Mouse (Mus musculus) hindbrain, embryonic 15.5 days (tissue): ENCODE results near the gene Samd11. TPM values are rescaled to one million over a fixed set of nuclear protein-coding genes. Genes with fewer than 3 reads are reported as not detected.
A peak's percentile ranks its signal among the peaks of the same experiment; 100 is the strongest.

Experiments used
- ATAC-seq: fragments of 200-750 bp; cut with Nextera tagmentation; 2 replicates; pipeline ENCODE4 v1.8.0; 2017; ENCODE audit warnings: low read depth, moderate number of reproducible peaks, moderate TSS enrichment; ENCODE audit not compliant: low FRiP score
- H3K27ac ChIP-seq: fragments of 300-500 bp; sonication (generic); replicated peaks from 2 replicates; pipeline ENCODE4 v1.5.1; 2015; ENCODE audit warnings: mild to moderate bottlenecking, inconsistent platforms
- H3K27me3 ChIP-seq: fragments of 300-500 bp; sonication (generic); 2 replicates; pipeline ENCODE4 v1.6.1; 2015; ENCODE audit warnings: control low read depth, inconsistent platforms
- H3K36me3 ChIP-seq: fragments of 300-500 bp; sonication (generic); 2 replicates; pipeline ENCODE4 v1.6.1; 2015; ENCODE audit warnings: control low read depth, inconsistent platforms
- H3K4me1 ChIP-seq: fragments of 300-500 bp; sonication (generic); replicated peaks from 2 replicates; pipeline ENCODE4 v1.6.1; 2015; ENCODE audit warnings: control low read depth, inconsistent platforms
- H3K4me2 ChIP-seq: fragments of 300-500 bp; sonication (generic); 2 replicates; pipeline ENCODE4 v1.6.1; 2015; ENCODE audit warnings: moderate library complexity, mild to moderate bottlenecking, inconsistent platforms
- H3K4me3 ChIP-seq: fragments of 300-500 bp; sonication (generic); 2 replicates; pipeline ENCODE4 v1.5.1; 2015; ENCODE audit warnings: mild to moderate bottlenecking, inconsistent platforms
- H3K9ac ChIP-seq: fragments of 300-500 bp; sonication (generic); 2 replicates; pipeline ENCODE4 v1.6.1; 2015; ENCODE audit warnings: inconsistent platforms
- H3K9me3 ChIP-seq: fragments of 300-500 bp; sonication (generic); 2 replicates; pipeline ENCODE4 v1.6.1; 2016; ENCODE audit warnings: control low read depth, inconsistent platforms
- WGBS: fragments of 180-500 bp; shearing (Covaris S2); methylation state at CpG from one replicate; pipeline ENCODE4 v1.1.7; 2015; 5-methylcytosine and 5-hydroxymethylcytosine counted together
- polyA plus RNA-seq: library from polyadenylated mRNA; unstranded; fragments of >200 nt; fragmentation: Nextera tagmentation; extraction: Ambion mirVana; gene quantifications from 2 replicates; pipeline ENCODE4 v1.2.1, GENCODE M21; 2015

The Samd11 gene
- polyA plus RNA-seq, result 2.2 and 3.9 TPM in 2 replicates

DNA sequence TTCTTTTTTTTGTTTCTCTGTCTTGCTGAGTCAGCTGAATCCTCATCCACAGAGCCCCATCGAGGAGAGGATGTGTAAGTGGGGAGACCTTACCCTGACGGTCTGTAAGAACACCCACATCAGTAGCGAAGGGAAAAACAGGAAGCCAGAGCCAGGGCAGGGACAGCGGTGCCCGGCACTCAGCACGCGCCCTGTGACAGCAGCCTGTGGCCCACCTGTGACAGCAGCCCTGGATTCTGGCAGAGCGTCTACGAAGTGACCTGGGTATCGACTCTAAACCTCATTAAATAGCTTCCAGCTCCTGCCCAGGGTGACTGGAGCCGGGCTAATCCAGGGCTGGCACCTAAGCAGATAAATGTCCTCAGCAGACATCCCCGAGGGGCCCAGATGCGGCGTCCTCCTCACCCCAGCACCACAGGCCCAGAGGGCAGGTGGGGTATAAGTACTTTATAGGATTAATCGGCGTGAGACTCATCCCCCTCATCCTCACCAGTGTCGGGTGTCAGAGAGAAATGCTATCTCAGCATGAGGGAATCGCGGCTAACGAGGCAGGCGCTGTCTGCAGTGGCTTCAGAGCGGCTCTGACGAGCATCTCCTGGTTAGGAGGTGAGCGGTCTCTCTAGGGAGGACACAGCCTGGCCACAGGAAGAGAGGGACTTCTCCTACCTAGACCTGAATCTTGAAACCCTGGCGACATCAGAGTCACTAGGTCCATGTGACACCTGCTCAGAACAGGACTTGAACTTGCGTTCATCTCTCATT, at the start of gene Samd11:
Gene Samd11 (minus strand): TSS at position 580 of the 762 bp plus-strand sequence.
- H3K4me3 ChIP-seq, result peak within 1 kb of the TSS; percentile 24
- H3K4me2 ChIP-seq, result peak within 1 kb of the TSS; percentile 51
- no peaks in the 10 kb centered on the region for H3K36me3 ChIP-seq
- H3K4me1 ChIP-seq, result peaks cover 15% of the 10 kb centered on the region
- H3K9ac ChIP-seq, result no peak within 1 kb of the TSS
- ATAC-seq, result peak; percentile 55
- H3K27me3 ChIP-seq, result peaks cover 16% of the 10 kb centered on the region
- H3K9me3 ChIP-seq, result no peaks in the 10 kb centered on the region
- no peak within 1 kb of the TSS for H3K27ac ChIP-seq
- WGBS, result 4% methylated on average over 26 of the region's 26 CpGs

DNA sequence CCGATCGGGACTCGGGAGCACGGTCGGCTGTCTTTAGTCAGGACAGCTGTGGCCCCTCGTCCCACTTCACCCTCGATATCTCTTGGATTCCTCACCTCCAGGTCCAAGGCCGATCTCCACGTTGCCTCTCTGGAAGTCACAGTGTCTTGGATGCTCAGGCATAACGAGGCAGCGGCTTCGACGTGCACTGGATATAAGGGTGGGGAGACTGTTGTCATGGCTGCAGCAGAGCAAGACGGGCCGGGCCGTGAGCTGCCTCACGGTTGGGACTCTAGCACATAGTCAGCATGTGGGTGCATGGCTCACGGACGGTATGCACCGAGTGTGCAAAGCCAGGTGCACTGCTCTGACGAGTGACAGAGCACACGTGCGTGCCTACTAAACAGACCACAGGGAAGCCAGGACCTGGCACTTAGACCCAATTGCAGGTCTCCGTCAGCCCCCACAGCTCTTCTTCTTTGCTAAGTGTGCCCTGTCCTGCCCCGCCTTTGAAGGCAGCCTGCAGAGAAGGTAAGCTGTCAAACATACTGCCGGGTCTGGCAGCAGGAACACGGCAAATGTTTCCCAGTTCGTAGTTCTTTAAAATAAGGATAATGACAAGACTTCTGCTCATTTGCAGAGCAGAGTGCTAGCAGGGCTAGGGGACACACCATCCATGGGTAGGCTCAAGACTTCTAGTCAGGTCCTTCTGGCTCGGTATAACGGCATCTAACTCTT, 938 bp downstream of the Samd11 start:
- H3K9ac ChIP-seq, result no peak overlapping the region
- peaks cover 15% of the 10 kb centered on the region for H3K4me1 ChIP-seq
- WGBS, result 2% methylated on average over 27 of the region's 30 CpGs
- peaks cover 16% of the 10 kb centered on the region for H3K27me3 ChIP-seq
- no peaks in the 10 kb centered on the region for H3K36me3 ChIP-seq
- H3K27ac ChIP-seq, result no peak overlapping the region
- no peaks in the 10 kb centered on the region for H3K9me3 ChIP-seq
- peak overlapping the region; percentile 24 for H3K4me3 ChIP-seq
- ATAC-seq, result peak; percentile 47
- H3K4me2 ChIP-seq, result peak overlapping the region; percentile 51

DNA sequence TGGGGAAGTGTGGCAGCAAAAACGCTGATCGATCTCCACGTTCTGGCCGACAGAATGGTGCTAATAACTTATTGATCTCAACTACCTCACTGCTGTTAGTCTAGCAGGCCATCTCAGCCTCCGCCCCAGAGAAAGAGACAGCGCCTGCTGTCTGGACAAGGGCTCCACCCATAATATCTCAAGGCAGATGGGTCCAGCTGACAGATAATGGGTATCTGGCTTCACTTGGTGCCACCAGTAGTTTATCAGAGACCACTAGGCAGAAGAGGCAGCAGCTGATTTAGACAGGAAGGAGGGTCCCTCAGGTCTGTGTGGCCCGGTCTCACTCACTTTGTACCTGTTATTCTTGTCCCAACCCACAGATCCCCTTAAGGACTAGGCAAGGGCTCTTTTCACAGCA, 2.4 kb downstream of the Samd11 start:
- Histone ChIP-seq H3K9me3 (no peaks in the 10 kb centered on the region), H3K9ac (no peak overlapping the region), H3K4me3 (no peak overlapping the region), H3K36me3 (peaks cover 7% of the 10 kb centered on the region), H3K27ac (no peak overlapping the region), H3K4me2 (no peak overlapping the region), H3K27me3 (peaks cover 16% of the 10 kb centered on the region), H3K4me1 (peaks cover 15% of the 10 kb centered on the region)
- 38% methylated on average over 7 of the region's 7 CpGs for WGBS
- ATAC-seq, result no peak

DNA sequence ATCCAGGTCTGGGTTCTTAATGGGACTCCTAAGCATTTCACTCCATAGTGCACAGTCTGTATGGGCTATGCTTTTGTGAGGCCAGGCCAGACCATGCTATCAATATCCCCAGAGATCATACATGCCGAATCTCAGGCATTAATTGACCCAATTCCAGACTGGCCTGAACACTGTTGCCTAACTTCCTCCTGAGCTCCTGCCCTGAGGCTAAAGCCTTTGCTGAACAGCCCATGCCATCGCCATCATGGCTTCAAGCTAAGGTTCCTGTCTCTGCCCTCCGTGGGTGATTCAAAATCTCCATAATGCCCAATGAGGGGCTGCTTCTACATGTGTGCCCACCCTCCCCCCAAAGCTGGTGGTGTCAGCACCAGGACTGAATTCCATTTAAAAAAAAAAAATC, 2.8 kb downstream of the Samd11 start:
- Histone ChIP-seq H3K27ac (no peak overlapping the region), H3K4me3 (no peak overlapping the region), H3K9ac (no peak overlapping the region), H3K36me3 (peaks cover 12% of the 10 kb centered on the region), H3K9me3 (no peaks in the 10 kb centered on the region), H3K4me2 (no peak overlapping the region), H3K27me3 (peaks cover 16% of the 10 kb centered on the region), H3K4me1 (peaks cover 15% of the 10 kb centered on the region)
- 35% methylated on average over 3 of the region's 3 CpGs for WGBS
- ATAC-seq, result no peak

DNA sequence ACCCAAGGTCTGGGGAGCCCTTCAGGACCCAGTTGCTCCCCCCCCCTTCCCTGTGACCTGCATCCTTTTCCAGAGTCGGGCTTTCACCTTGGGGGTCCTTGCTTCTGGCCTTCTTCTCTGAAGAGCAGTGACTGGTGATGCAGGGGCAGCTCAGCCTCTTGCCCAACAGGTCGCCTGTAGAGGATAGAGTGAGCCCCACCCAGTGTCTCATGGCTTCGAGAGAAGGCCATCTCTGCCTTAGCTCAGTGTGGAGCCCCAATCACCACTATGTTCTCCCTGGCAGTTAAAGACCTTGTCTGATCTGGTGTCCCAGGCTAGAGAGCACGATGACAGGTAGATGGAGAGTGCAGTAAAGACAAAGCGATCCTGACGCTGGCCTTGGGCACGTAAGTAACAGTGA, 3.3 kb downstream of the Samd11 start:
- H3K9me3 ChIP-seq, result no peaks in the 10 kb centered on the region
- H3K4me2 ChIP-seq, result no peak overlapping the region
- H3K27ac ChIP-seq, result no peak overlapping the region
- peaks cover 16% of the 10 kb centered on the region for H3K27me3 ChIP-seq
- 30% methylated on average over 7 of the region's 7 CpGs for WGBS
- H3K4me1 ChIP-seq, result peaks cover 15% of the 10 kb centered on the region
- no peak overlapping the region for H3K4me3 ChIP-seq
- no peak for ATAC-seq
- H3K9ac ChIP-seq, result no peak overlapping the region
- H3K36me3 ChIP-seq, result peaks cover 17% of the 10 kb centered on the region

DNA sequence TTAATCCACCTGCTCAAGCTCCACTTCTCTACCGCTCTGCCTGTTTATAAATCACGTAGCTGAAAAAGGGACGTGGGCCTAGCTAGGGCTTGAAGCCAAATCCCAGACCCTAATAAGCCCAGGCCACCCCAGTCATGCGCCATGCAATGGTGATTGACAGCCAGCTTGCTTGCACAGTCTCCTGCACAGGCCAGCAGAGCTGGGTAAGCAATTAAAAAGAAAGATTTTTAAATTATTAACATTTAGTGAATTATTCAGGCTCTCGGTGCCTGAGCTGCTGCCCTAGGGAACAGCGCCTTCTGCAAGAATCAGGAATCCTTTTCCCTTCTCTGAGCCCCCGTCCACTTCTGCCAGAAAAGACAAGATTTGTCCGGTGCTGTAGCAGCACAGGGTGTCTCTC, 4.4 kb downstream of the Samd11 start:
- Histone ChIP-seq H3K9me3 (no peaks in the 10 kb centered on the region), H3K4me2 (no peak overlapping the region)

DNA sequence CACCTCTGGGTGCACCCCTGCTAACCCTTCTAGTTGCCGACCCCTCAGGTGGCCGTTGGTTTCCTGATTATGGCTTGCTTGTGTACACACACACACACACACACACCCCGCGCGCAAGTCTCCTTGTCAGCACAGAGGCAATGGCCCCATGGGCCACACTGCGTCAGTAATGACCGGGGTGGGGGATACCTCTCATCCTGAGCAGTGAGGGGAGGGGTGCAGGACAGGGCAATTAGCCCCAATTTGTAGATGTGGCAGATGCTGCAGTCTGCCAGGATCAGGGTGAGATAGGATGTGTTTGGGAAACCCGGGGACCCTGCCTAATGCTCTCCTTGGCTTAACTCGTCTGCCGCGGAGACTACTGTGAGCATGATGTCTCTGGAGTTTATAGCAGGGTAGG, 5.9 kb downstream of the Samd11 start:
- 0 out of 2 replicates have a peak, but pooled peaks have one; percentile 4 for ATAC-seq
- Histone ChIP-seq H3K9me3 (no peaks in the 10 kb centered on the region), H3K27ac (no peak overlapping the region)

More for the DNA sequence above, 4.4 kb downstream of the Samd11 start:
- H3K36me3 ChIP-seq, result peaks cover 26% of the 10 kb centered on the region
- 58% methylated on average over 8 of the region's 8 CpGs for WGBS
- H3K4me3 ChIP-seq, result no peak overlapping the region
- peaks cover 15% of the 10 kb centered on the region for H3K4me1 ChIP-seq
- H3K27ac ChIP-seq, result no peak overlapping the region
- peaks cover 16% of the 10 kb centered on the region for H3K27me3 ChIP-seq
- H3K9ac ChIP-seq, result no peak overlapping the region
- ATAC-seq, result no peak

DNA sequence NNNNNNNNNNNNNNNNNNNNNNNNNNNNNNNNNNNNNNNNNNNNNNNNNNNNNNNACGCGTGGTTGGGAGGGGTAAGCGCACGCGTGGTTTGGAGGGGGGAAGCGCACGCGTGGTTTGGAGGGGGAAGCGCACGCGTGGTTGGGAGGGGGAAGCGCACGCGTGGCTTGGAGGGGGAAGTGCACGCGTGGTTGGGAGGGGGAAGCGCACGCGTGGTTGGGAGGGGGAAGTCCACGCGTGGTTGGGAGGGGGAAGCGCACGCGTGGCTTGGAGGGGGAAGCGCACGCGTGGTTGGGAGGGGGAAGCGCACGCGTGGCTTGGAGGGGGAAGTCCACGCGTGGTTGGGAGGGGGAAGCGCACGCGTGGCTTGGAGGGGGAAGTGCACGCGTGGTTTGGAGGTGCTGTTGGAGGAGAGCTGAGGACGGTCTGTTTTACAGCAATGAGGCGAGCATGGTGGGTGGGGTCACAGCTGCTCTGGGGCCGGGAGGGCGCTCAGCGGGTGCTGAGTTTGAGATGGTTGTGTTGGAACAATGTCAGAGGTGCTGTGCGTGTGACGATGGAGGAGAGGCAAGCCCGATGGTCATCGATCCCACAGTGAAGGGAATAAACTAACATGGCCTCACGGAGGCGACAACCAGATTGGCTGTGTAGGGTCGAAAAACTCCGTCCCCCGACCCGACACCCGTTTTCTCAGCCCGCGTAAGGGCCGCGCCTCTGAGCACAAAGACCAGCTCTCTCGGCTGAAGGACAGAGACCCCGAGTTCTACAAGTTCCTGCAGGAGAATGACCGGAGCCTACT, 18.6 kb downstream of the Samd11 start:
- peak overlapping the region; percentile 93 for H3K4me2 ChIP-seq
- no peaks in the 10 kb centered on the region for H3K9me3 ChIP-seq
- peaks cover 38% of the 10 kb centered on the region for H3K36me3 ChIP-seq
- ATAC-seq, result no peak
- H3K4me3 ChIP-seq, result peak overlapping the region; percentile 97
- no peak overlapping the region for H3K9ac ChIP-seq
- no peaks in the 10 kb centered on the region for H3K27me3 ChIP-seq
- 25% methylated on average over 58 of the region's 60 CpGs for WGBS
- H3K27ac ChIP-seq, result no peak overlapping the region
- peaks cover 20% of the 10 kb centered on the region for H3K4me1 ChIP-seq

More for the DNA sequence above, 5.9 kb downstream of the Samd11 start:
- WGBS, result 70% methylated on average over 11 of the region's 11 CpGs
- Histone ChIP-seq H3K4me2 (no peak overlapping the region), H3K9ac (no peak overlapping the region), H3K36me3 (peaks cover 40% of the 10 kb centered on the region), H3K4me3 (no peak overlapping the region), H3K27me3 (peaks cover 4% of the 10 kb centered on the region), H3K4me1 (peaks cover 4% of the 10 kb centered on the region)

DNA sequence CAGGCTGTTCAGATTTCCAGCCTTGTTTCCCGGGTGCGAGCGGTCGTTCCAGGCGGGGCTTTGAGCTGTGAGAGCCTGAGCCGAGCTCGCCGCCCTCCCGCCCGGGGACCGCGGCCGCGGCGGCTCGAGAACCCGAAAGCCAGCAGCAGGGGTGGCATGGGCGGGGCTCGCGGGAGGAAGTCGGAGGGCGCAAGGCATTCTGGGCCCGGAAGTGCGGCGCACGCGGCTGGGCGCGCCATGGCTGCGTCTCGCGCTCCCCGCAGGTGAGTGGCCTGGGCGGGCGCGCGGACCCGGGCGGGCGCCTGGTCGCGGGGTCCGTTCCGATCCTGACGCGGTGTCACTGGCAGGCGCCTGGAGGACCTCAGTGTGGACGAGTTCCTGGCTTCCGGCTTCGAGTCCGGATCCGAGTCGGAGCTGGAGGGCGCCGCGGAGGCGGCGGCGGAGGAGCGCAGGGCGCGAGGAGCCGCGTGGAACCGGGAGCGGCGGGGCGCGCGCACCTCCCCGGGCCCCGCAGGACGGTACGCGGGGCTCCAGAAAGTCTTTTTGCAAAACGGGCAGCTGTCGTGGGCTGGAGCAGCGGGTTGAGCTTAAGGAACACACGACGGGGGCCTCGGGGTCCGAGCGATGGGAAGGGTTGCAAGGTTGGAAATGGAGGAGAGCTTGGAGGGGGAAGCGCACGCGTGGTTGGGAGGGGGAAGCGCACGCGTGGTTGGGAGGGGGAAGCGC, 19.5 kb downstream of the Samd11 start, which contains the start of gene Noc2l:
Gene Noc2l (plus strand): TSS at position 203 of the 726 bp plus-strand sequence.
- no peaks in the 10 kb centered on the region for H3K9me3 ChIP-seq
- peaks cover 37% of the 10 kb centered on the region for H3K36me3 ChIP-seq
- peak within 1 kb of the TSS; percentile 97 for H3K4me3 ChIP-seq
- no peaks in the 10 kb centered on the region for H3K27me3 ChIP-seq
- H3K4me1 ChIP-seq, result peaks cover 20% of the 10 kb centered on the region
- under 1% methylated on average over 86 of the region's 90 CpGs for WGBS
- H3K27ac ChIP-seq, result peak within 1 kb of the TSS; percentile 93
- H3K4me2 ChIP-seq, result peak within 1 kb of the TSS; percentile 93
- ATAC-seq, result peak; percentile 88
- H3K9ac ChIP-seq, result peak within 1 kb of the TSS; percentile 82

DNA sequence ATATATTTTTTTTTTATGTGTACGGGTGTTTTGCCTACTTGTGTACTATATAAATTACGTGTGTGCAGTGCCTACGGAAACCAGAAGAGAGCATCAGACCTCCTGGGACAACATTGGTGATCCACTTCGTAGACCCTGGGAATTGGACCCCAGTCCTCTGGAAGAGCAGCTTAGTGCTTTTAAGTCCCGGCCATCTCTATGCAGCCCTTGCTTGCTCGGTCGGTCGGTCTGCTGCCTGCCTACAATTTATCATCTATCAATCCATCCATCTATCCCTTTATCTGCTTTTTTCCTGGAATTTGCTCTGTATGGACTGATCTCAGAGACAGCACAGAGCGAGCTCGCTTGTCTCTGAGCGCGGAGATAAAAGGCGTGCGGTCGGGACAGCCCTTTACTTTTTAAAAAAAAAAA, 20.1 kb downstream of the Samd11 start:
- Histone ChIP-seq H3K27me3 (no peaks in the 10 kb centered on the region), H3K4me3 (peak overlapping the region; percentile 97), H3K9me3 (no peaks in the 10 kb centered on the region), H3K4me1 (peaks cover 20% of the 10 kb centered on the region), H3K36me3 (peaks cover 36% of the 10 kb centered on the region), H3K27ac (peak overlapping the region; percentile 93), H3K4me2 (peak overlapping the region; percentile 93), H3K9ac (peak overlapping the region; percentile 82)
- ATAC-seq, result peak; percentile 38
- under 1% methylated on average over 15 of the region's 15 CpGs for WGBS

DNA sequence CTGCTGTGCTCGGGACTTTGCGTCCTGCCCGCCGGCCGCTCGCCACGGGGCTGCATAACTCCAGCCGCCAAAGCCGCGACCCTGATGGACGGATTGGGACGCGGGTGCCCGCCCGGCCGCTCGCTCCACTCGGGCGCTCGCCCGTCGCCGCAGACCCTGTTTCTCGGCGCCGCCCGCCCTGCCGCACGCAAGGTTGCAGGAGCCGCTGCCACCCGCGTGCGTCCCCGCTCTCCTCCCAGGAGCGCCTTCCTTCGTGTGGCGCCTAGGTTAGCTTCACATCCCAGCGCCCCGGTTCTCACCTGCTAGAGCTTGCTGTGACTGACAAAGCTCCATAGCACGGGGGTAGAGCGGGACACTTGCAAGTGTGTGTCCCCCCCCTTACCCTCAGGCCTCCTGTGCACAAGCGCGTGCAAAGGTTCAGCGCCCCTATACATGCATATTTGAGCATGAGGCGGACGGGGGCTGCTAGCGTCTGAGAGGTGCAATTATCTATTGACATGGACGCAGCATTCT, 20.7 kb downstream of the Samd11 start, which contains the start of gene Plekhn1:
Gene Plekhn1 (minus strand): TSS at position 157 of the 513 bp plus-strand sequence.
- Histone ChIP-seq H3K36me3 (peaks cover 35% of the 10 kb centered on the region), H3K4me1 (peaks cover 20% of the 10 kb centered on the region), H3K4me2 (peak within 1 kb of the TSS; percentile 93), H3K27me3 (no peaks in the 10 kb centered on the region), H3K4me3 (peak within 1 kb of the TSS; percentile 97), H3K9me3 (no peaks in the 10 kb centered on the region), H3K9ac (peak within 1 kb of the TSS; percentile 82), H3K27ac (peak within 1 kb of the TSS; percentile 93)
- WGBS, result under 1% methylated on average over 21 of the region's 48 CpGs
- ATAC-seq, result peak; percentile 49
